Mouse (Mus musculus) ES-E14 (cell line): ENCODE data around the gene Ceacam10. TPM values are rescaled to one million over a fixed set of nuclear protein-coding genes. Genes with fewer than 3 reads are reported as not detected.

Experiments used
- DNase-seq: peaks from one replicate; pipeline ENCODE4 v3.0.0-alpha.2; 2013; ENCODE audit warnings: low read depth, low spot score
- H3K27ac ChIP-seq: 2 replicates; pipeline ENCODE4 v1.5.1; 2012; ENCODE audit warnings: low read depth, mild to moderate bottlenecking, low read length, moderate library complexity, mixed read lengths; ENCODE audit not compliant: poor library complexity, insufficient read depth, severe bottlenecking
- H3K36me3 ChIP-seq: 2 replicates; pipeline ENCODE4 v1.6.1; 2012; ENCODE audit warnings: mild to moderate bottlenecking, low read length, moderate library complexity, mixed read lengths; ENCODE audit not compliant: control insufficient read depth, poor library complexity, insufficient read depth, severe bottlenecking
- H3K4me1 ChIP-seq, 2 experiments: fragments of 150-350 bp in 1 of 2; sonication (generic) in 1 of 2; 2 replicates each; pipeline ENCODE4 v1.6.1; 2012; ENCODE audit warnings: low read length in 2 of 2, mild to moderate bottlenecking in 1 of 2, mixed read lengths in 1 of 2; ENCODE audit not compliant: control insufficient read depth in 2 of 2, insufficient read depth in 2 of 2, poor library complexity in 1 of 2
- H3K4me3 ChIP-seq, 2 experiments: fragments of 150-350 bp in 1 of 2; sonication (generic) in 1 of 2; 2 replicates each; pipeline ENCODE4 v1.5.1; 2012; ENCODE audit warnings: low read length in 2 of 2, low read depth in 1 of 2, mild to moderate bottlenecking in 1 of 2, mixed read lengths in 1 of 2; ENCODE audit not compliant: insufficient read depth in 1 of 2, poor library complexity in 1 of 2, severe bottlenecking in 1 of 2
- H3K9ac ChIP-seq: 2 replicates; pipeline ENCODE4 v1.6.1; 2012; ENCODE audit warnings: low read depth, mild to moderate bottlenecking, low read length, mixed read lengths; ENCODE audit not compliant: poor library complexity, insufficient read depth, severe bottlenecking
- H3K9me3 ChIP-seq: fragments of 150-350 bp; sonication (generic); 2 replicates; pipeline ENCODE4 v1.6.1; 2012; ENCODE audit warnings: low read depth, mild to moderate bottlenecking, low read length; ENCODE audit not compliant: control insufficient read depth, insufficient read depth
- CHD2 ChIP-seq: IDR thresholded peaks from 2 replicates; pipeline ENCODE4 v1.6.1; 2014; ENCODE audit warnings: mild to moderate bottlenecking, low read depth, low read length, inconsistent platforms
- HCFC1 ChIP-seq: IDR thresholded peaks from 2 replicates; pipeline ENCODE4 v1.6.1; 2012; ENCODE audit warnings: low read length, inconsistent platforms, borderline replicate concordance; ENCODE audit not compliant: insufficient read depth
- MAFK ChIP-seq: IDR thresholded peaks from 2 replicates; pipeline ENCODE4 v1.6.1; 2014; ENCODE audit warnings: mild to moderate bottlenecking, low read depth, low read length, inconsistent platforms; ENCODE audit not compliant: insufficient read depth
- ZC3H11A ChIP-seq: IDR thresholded peaks from 2 replicates; pipeline ENCODE4 v1.6.1; 2012; ENCODE audit warnings: low read depth, mild to moderate bottlenecking, inconsistent platforms, low read length, borderline replicate concordance
- ZNF384 ChIP-seq: IDR thresholded peaks from 2 replicates; pipeline ENCODE4 v1.6.1; 2012; ENCODE audit warnings: low read depth, low read length, inconsistent platforms
- in situ Hi-C, 2 experiments: fragments of 600-800 bp; cut with MboI; formaldehyde crosslinking; loops; one replicate each; pipeline ENCODE4 v1.15.1; 2025; ENCODE audit warnings: low sequenced_read_pairs in 2 of 2, inconsistent platforms in 1 of 2; ENCODE audit not compliant: unreplicated experiment in 2 of 2
- total RNA-seq: library from RNA; depleted of rRNA; stranded (reverse); fragments of 300-350 nt; gene quantifications from 2 replicates; pipeline ENCODE4 v1.2.3, GENCODE M21; 2012; rRNA removed

Ceacam10 gene
- total RNA-seq, 1 experiment = 0.89 TPM

GRCm38 (mm10) chr7:24809041-24809440, 32.0 kb downstream of the Ceacam10 start:
- no peak for TF ChIP-seq ZNF384
- DNase-seq = peak; percentile 82
- no peak overlapping the region; the same call in 1 of the 2 replicates for H3K9ac ChIP-seq
- no peaks in the 10 kb centered on the region for H3K36me3 ChIP-seq
- H3K9me3 ChIP-seq = no peaks in the 10 kb centered on the region
- peak overlapping the region; percentile 16; the same call in 1 of the 2 replicates for H3K27ac ChIP-seq
- H3K4me1 ChIP-seq = peaks cover 2 to 22% of the 10 kb centered on the region in 2 experiments; a peak in 3 of 4 replicates
- in situ Hi-C loops = no loop called here
- H3K4me3 ChIP-seq = no peak overlapping the region

- DNase-seq = peak; percentile 82
- Histone ChIP-seq H3K36me3 (no peaks in the 10 kb centered on the region), H3K4me3 (no peak overlapping the region), H3K9me3 (no peaks in the 10 kb centered on the region), H3K9ac (no peak overlapping the region), H3K27ac (no peak overlapping the region), H3K4me1 (peaks cover 0 to 9% of the 10 kb centered on the region in 2 experiments; a peak in 1 of 4 replicates)
- in situ Hi-C loops = no loop called here
- peak; percentile 72; the same call in 1 of the 2 replicates for TF ChIP-seq ZC3H11A
- TF ChIP-seq MAFK = no peak
Observed at GRCm38 (mm10) chr7:24817502-24817901, 40.5 kb downstream of the Ceacam10 start.

GRCm38 (mm10) chr7:24824452-24824851, 47.4 kb downstream of the Ceacam10 start:
- TF ChIP-seq ZNF384 (no peak), CHD2 (no peak), ZC3H11A (no peak), MAFK (no peak), HCFC1 (no peak)
- H3K9ac ChIP-seq = no peak overlapping the region
- no peaks in the 10 kb centered on the region for H3K9me3 ChIP-seq
- H3K27ac ChIP-seq = no peak overlapping the region
- no peaks in the 10 kb centered on the region for H3K36me3 ChIP-seq
- in situ Hi-C loops = no loop called here
- no peaks in the 10 kb centered on the region for H3K4me1 ChIP-seq
- H3K4me3 ChIP-seq = no peak overlapping the region
- no peak for DNase-seq

GRCm38 (mm10) chr7:24827181-24827580, 50.2 kb downstream of the Ceacam10 start:
- Histone ChIP-seq H3K27ac (no peak overlapping the region), H3K4me3 (no peak overlapping the region), H3K36me3 (no peaks in the 10 kb centered on the region), H3K9me3 (no peaks in the 10 kb centered on the region), H3K4me1 (no peaks in the 10 kb centered on the region), H3K9ac (no peak overlapping the region)
- no peak for DNase-seq
- no peak for TF ChIP-seq HCFC1
- no peak for TF ChIP-seq ZNF384
- TF ChIP-seq ZC3H11A = no peak
- TF ChIP-seq CHD2 = no peak
- TF ChIP-seq MAFK = no peak
- in situ Hi-C loops = no loop called here

Other genes with a start within 250 kb of the Ceacam10 start
- 6.2 and 6.4 TPM in 2 replicates for gene Irgq, start 246.5 kb upstream of the Ceacam10 start, total RNA-seq
- 0.58 TPM in 1 of 2 replicates, not detected in the other for gene Pinlyp, start 231.1 kb upstream of the Ceacam10 start, total RNA-seq
- gene Xrcc1, start 230.9 kb upstream of the Ceacam10 start, total RNA-seq = 69.7 and 144 TPM in 2 replicates
- 14.3 and 14.7 TPM in 2 replicates for gene Ethe1, start 189.7 kb upstream of the Ceacam10 start, total RNA-seq
- 0.22 TPM in 1 of 2 replicates, not detected in the other for gene Zfp575, start 189.6 kb upstream of the Ceacam10 start, total RNA-seq
- 1.5 and 1.8 TPM in 2 replicates for gene Phldb3, start 166.4 kb upstream of the Ceacam10 start, total RNA-seq
- 0.13 and 0.32 TPM in 2 replicates for gene Lypd3, start 140.7 kb upstream of the Ceacam10 start, total RNA-seq
- 9.5 and 10.0 TPM in 2 replicates for gene Tex101, start 100.5 kb upstream of the Ceacam10 start, total RNA-seq
- gene BC049730, start 68.0 kb upstream of the Ceacam10 start, total RNA-seq = not detected in 2 replicates
- gene Gm4763, start 50.3 kb upstream of the Ceacam10 start, total RNA-seq = not detected in 2 replicates
- 0.22 TPM in 1 of 2 replicates, not detected in the other for gene Cd177, start 16.9 kb upstream of the Ceacam10 start, total RNA-seq
- 4.6 and 6.7 TPM in 2 replicates for gene Gm9844, start 85.0 kb downstream of the Ceacam10 start, total RNA-seq
- gene Lypd4, start 92.7 kb downstream of the Ceacam10 start, total RNA-seq = 0.18 TPM in 1 of 2 replicates, not detected in the other
- 0.53 and 0.54 TPM in 2 replicates for gene Dmrtc2, start 92.9 kb downstream of the Ceacam10 start, total RNA-seq
- 2,686 and 2,786 TPM in 2 replicates for gene Rps19, start 107.2 kb downstream of the Ceacam10 start, total RNA-seq
- gene Cd79a, start 120.2 kb downstream of the Ceacam10 start, total RNA-seq = 1.3 and 1.5 TPM in 2 replicates
- 32.1 and 40.0 TPM in 2 replicates for gene Arhgef1, start 125.7 kb downstream of the Ceacam10 start, total RNA-seq
- not detected in 2 replicates for gene Gm4881, start 167.3 kb downstream of the Ceacam10 start, total RNA-seq
- gene Rabac1, start 195.5 kb downstream of the Ceacam10 start, total RNA-seq = 212 and 328 TPM in 2 replicates
- gene Atp1a3, start 228.8 kb downstream of the Ceacam10 start, total RNA-seq = 21.2 and 37.0 TPM in 2 replicates